Mouse (Mus musculus) erythroblast, adult 5-6 weeks (primary cell): ENCODE measurements around the gene Agpat1. TPM values are rescaled to one million over a fixed set of nuclear protein-coding genes. Genes with fewer than 3 reads are reported as not detected.

Experiments
- ATAC-seq: replicated peaks from 2 replicates; pipeline ENCODE4 v1.8.0; 2016; ENCODE audit warnings: moderate number of reproducible peaks, mild to moderate bottlenecking, moderate TSS enrichment, inconsistent platforms; ENCODE audit not compliant: poor library complexity, low FRiP score, severe bottlenecking
- total RNA-seq, 2 experiments: library from RNA; stranded (forward) in 1 of 2; stranded (reverse) in 1 of 2; fragments of 150-400 nt in 1 of 2; fragments of 200-764, 138-1000 nt in 1 of 2; gene quantifications; 2 replicates each; pipeline versions ENCODE4 v1.2.3 to v1.2.4; 2015 to 2017; ENCODE audit warnings: low replicate concordance in 2 of 2

Agpat1 gene
- total RNA-seq (2015; ENCODE audit: low replicate concordance) (9.6 and 16.5 TPM in 2 replicates), total RNA-seq (2017; ENCODE audit: low replicate concordance) (8.2 and 12.4 TPM in 2 replicates)

DNA sequence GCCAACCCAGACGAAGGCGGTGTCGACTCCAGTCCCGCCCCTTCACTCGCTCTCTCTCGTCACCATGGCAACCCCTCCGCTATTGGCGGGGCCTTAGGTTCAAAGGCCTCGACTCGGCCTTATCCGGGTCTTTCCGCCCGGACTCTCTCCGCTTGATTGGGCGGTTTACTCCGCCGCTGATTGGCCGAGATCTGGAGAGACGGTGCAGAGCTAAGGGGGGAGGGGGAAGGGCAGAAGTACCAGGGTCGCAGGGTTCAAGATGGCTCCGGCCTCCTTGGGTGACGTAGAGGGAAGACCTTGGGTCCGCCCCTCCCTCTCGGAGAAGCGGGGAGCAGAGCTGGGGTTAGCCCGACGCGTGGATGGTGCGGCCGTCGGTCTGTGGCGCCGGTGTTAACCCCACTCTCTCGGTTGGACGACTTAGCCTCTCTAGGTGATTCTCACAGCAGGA lies at the start of gene Agpat1:
Gene Agpat1 (plus strand): TSS at position 202 of the 448 bp plus-strand sequence.
- ATAC-seq = peak; percentile 55; the same call in 1 of the 2 replicates

DNA sequence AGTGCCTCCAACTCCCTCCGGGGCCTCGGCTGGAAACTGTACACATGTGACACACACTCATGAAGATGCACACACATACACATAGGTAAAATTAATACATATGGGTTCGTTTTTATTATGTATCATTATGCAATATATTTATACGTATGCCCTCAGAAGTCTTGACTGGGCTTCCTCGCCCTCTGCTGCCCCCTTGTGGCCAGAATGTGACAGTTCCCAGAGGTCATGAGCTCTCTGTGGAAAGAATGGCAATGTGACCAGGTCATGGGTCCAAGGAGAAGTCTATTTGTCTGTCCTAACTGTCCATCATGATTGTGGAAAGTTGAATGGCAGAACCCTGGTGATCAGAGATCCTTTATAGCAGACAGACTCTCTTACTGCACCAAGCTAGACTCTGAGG lies 48.6 kb upstream of the Agpat1 start:
- peak; percentile 81 for ATAC-seq

DNA sequence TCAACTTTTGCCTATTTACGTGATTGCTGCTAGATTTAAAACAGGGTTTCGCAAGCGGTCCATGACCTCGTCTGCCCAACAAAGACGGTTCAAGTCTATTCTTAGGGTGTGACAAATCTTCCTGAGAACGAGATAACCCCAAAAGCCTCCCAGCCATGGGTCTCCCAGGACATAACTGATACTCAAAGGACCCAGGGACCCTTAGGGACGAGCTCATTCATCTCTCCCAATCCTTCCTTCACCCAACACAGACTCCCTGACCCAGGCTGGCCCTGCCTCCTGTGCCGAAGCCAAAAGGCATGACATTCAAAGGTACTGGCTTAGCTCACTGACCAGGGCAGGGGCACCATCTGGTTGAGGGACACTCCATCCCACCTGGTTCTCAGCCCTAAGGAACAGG lies 47.7 kb upstream of the Agpat1 start:
- no peak for ATAC-seq

DNA sequence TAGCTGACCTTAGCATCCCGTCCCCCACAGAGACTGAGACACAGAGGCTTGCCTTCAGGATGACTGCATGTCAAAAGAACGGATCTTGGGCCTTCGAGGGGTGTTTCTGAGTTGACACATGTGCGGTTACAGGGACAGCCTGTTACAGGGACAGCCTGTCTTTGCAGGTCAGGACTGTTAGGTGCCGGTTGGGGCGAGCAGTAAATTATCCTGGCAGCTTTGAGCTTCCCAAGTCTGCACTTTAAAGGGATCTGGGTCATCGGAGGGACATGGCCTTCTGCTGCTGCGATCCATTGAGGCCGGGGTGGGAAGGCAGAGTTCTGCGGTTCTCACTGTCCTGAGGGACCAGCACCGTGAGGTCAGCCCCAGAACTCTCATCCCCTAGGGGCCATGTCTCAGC lies 46.7 kb upstream of the Agpat1 start:
- no peak for ATAC-seq

DNA sequence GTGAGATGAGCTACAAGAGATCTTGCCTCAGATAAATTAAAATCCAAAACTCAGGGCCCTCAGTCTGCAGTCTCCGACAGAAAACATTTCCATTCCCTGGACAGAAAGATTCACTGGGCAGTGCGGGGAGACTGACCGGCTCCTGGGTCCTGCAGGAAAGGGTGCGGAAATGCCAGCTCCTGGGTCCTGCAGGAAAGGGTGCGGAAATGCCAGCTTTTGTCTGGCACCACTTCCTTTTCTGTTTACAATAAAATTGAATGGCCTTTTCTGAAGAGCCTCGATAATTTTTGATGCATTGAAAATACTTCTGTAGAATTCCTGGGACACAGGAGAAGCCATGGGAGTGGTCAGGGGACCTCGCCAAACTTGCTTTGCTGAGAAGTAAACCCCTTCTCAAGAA lies 44.9 kb upstream of the Agpat1 start:
- no peak for ATAC-seq

GRCm38 (mm10) chr17:34559895-34560294 lies 44.2 kb upstream of the Agpat1 start:
- ATAC-seq = no peak

DNA sequence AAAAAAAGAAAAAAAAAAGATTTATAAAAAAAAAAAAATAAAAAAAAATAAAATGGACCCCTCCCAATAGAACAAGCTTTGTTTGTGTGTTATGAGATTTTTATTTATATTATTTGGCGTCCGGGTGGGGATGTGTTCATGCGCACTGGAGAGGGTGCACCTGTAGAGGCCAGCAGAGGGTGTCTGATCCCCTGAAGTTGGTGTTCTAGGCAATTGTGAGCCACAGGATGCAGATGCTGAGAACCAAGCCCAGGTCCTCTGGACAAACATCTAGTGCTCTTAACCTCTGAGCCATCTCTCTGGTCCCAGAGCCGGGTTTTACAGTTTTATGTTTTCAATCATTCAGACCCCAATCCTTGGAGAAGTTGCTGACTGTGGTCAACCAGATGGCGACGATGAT lies 43.6 kb upstream of the Agpat1 start:
- no peak for ATAC-seq

GRCm38 (mm10) chr17:34561200-34561599 lies 42.9 kb upstream of the Agpat1 start:
- ATAC-seq = no peak

- ATAC-seq = no peak
Measured at GRCm38 (mm10) chr17:34562595-34562994, 41.5 kb upstream of the Agpat1 start.

DNA sequence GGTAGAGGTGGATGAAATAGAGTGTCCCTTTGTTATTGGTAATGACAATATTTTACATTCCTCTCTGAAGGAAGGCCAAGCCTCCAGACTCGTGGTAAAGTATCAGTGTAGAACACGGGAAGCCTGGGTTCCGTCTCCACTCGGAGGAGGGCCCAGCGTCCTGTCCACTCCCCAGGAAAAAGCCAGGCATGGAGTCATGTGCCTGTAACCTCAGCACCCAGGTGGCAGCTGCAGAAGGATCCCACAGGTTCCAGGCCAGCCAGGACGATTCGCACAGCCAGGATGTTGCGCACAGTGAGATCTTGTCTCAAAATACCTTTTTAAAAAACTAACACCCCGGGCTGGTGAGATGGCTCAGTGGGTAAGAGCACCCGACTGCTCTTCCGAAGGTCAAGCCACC lies 40.7 kb upstream of the Agpat1 start:
- no peak for ATAC-seq

GRCm38 (mm10) chr17:34564003-34564421 lies 40.0 kb upstream of the Agpat1 start, which contains the start of gene Notch4:
Gene Notch4, plus strand, starts transcription at chr17:34564268.
- ATAC-seq = no peak

DNA sequence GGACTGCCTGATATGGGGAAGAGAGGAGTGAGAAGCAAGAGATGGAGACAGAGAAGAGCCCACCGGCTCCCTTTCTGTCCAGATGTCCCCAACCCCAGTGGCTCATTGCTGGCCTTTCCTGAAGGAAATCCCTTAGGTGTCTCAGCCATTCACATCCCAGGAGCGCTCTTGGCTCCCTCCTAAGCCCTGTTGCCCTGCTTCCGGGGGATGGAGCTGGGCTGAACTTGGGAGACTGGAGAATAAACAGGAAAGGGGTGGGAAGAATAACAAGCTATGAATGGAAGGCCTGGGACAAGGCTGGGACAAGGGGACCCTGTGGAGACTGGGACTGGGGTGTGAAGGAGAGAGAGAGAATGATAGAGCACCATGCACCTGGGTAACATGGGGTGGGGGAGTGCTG lies 39.3 kb upstream of the Agpat1 start:
- ATAC-seq = no peak

GRCm38 (mm10) chr17:34567311-34567710 lies 36.8 kb upstream of the Agpat1 start:
- ATAC-seq = no peak

- no peak for ATAC-seq
Measured at GRCm38 (mm10) chr17:34568421-34568820, 35.6 kb upstream of the Agpat1 start.

DNA sequence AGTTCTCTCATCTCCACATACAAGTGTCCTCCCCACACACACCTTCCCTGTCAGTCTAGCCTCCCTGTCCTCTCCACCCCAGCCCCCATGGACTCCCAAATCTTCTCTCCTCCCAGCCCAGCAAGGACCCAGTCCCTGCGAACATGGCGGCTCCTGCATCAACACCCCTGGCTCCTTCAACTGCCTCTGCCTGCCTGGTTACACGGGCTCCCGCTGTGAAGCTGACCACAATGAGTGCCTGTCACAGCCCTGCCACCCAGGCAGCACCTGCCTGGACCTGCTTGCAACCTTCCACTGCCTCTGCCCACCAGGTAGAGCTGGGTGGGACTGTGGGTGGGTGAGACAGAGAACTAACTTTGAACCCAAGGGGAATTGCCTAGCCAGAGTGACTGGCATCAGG lies 34.1 kb upstream of the Agpat1 start:
- ATAC-seq = no peak

- peak; percentile 45; the same call in 1 of the 2 replicates for ATAC-seq
Measured at GRCm38 (mm10) chr17:34571875-34572274, 32.2 kb upstream of the Agpat1 start.

GRCm38 (mm10) chr17:34572361-34572760 lies 31.7 kb upstream of the Agpat1 start:
- no peak for ATAC-seq

DNA sequence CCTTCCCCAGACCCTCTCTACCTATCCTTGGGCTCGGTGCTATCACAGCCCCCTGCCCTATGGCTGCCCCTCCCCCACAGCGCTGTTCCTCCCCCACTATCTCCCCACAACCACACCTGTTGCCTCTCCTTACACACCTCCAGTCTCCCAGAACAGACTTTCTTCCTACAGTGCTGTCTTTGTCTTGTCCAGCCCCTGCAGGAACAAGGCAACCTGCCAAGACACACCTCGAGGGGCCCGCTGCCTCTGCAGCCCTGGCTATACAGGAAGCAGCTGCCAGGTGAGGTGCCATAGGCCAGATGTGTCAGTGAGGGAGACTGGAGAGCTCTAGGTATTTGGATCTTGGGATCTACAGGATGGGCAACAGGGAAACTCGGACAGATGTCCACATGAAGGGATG lies 27.5 kb upstream of the Agpat1 start:
- no peak for ATAC-seq

DNA sequence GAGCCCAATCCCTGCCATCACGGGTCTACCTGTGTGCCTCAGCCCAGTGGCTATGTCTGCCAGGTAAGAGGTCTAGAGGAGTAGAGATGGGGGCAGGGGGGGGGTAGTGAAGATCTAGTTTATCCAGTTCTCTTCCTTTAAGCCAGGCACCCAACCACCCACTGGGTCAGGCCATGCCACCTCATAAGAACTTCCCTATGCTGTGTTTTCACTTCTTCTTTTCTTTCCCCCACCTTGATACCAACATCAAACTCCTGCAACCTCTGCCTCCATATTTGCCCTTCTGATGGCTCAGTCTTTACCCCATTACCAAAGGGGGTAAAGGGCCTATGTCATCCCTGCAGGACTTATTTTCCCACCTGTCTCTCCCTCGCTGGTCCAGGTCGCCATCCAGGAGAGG lies 26.0 kb upstream of the Agpat1 start:
- no peak for ATAC-seq

GRCm38 (mm10) chr17:34582528-34582927 lies 21.5 kb upstream of the Agpat1 start:
- ATAC-seq = no peak

DNA sequence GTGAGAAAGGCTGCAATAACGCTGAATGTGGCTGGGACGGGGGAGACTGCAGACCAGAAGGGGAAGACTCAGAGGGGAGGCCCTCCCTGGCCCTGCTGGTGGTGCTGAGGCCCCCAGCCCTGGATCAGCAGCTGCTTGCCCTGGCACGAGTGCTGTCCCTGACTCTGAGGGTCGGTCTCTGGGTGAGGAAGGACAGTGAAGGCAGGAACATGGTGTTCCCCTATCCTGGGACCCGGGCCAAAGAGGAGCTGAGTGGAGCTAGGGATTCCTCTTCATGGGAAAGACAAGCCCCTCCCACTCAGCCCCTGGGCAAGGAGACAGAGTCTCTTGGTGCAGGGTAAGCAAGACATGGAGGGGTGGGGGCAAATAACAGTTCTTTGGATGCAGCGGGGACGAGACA lies 20.7 kb upstream of the Agpat1 start:
- ATAC-seq = no peak

DNA sequence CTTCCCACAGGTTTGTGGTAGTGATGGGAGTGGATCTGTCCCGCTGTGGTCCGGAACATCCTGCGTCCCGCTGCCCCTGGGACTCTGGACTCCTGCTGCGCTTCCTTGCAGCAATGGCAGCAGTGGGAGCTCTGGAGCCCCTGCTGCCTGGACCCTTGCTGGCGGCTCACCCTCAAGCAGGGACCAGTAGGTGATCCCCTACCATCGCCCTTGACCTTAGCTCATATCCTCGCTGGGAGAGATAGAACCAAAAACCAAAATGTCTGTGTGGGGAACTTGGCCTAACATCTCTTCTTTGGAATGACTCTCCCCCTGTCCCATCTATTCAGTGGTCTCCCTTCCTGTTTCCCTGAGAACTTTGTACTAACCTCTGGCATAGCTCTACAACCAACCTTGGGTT lies 20.2 kb upstream of the Agpat1 start:
- no peak for ATAC-seq
